Mouse (Mus musculus): ENCODE measurements around the gene Pctp.

- no peak for TF ChIP-seq POLR2A (IDR thresholded peaks at IDR 0.05; ENCODE audit: low read depth, low read length)
- no peak for TF ChIP-seq CTCF (conservative IDR thresholded peaks at IDR 0.05; ENCODE audit: insufficient read depth, insufficient read length, low read depth, low read length)
Observed at GRCm38 (mm10) chr11:90033442-90033841, 30.7 kb upstream of the Pctp start.
